Mouse (Mus musculus) liver, embryonic 11.5 days (tissue): ENCODE results near the gene Zbtb45. TPM values are rescaled to one million over a fixed set of nuclear protein-coding genes. Genes with fewer than 3 reads are reported as not detected.

ENCODE experiments used
- ATAC-seq: fragments of 200-750 bp; cut with Nextera tagmentation; replicated peaks from 2 replicates; pipeline ENCODE4 v1.8.0; 2017; ENCODE audit warnings: moderate number of reproducible peaks, mild to moderate bottlenecking, moderate TSS enrichment, moderate library complexity; ENCODE audit not compliant: low FRiP score
- DNase-seq: peaks from one replicate; pipeline ENCODE4 v3.0.0-alpha.2; 2017; ENCODE audit warnings: low spot score
- H3K27ac ChIP-seq: fragments of 300-500 bp; sonication (generic); 2 replicates; pipeline ENCODE4 v1.5.1; 2014; ENCODE audit warnings: mild to moderate bottlenecking, low read depth, low read length, control low read depth
- H3K27me3 ChIP-seq: fragments of 300-500 bp; sonication (generic); replicated peaks from 2 replicates; pipeline ENCODE4 v1.6.1; 2014; ENCODE audit warnings: low read length, mixed read lengths; ENCODE audit not compliant: control insufficient read depth, insufficient read depth
- H3K36me3 ChIP-seq: fragments of 300-500 bp; sonication (generic); 2 replicates; pipeline ENCODE4 v1.6.1; 2014; ENCODE audit warnings: mild to moderate bottlenecking, low read length, moderate library complexity, mixed read lengths; ENCODE audit not compliant: control insufficient read depth, insufficient read depth
- H3K4me1 ChIP-seq: fragments of 300-500 bp; sonication (generic); replicated peaks from 2 replicates; pipeline ENCODE4 v1.6.1; 2014; ENCODE audit warnings: low read length, mixed read lengths; ENCODE audit not compliant: control insufficient read depth, insufficient read depth
- H3K4me2 ChIP-seq: fragments of 300-500 bp; sonication (generic); 2 replicates; pipeline ENCODE4 v1.6.1; 2014; ENCODE audit warnings: mild to moderate bottlenecking, control low read depth, moderate library complexity
- H3K4me3 ChIP-seq: fragments of 300-500 bp; sonication (generic); 2 replicates; pipeline ENCODE4 v1.5.1; 2014; ENCODE audit warnings: low read depth, low read length, control low read depth
- H3K9ac ChIP-seq: fragments of 300-500 bp; sonication (generic); 2 replicates; pipeline ENCODE4 v1.6.1; 2014; ENCODE audit warnings: low read depth, low read length, control low read depth
- H3K9me3 ChIP-seq: fragments of 300-500 bp; sonication (generic); 2 replicates; pipeline ENCODE4 v1.6.1; 2016; ENCODE audit warnings: low read length, inconsistent platforms, mixed read lengths; ENCODE audit not compliant: control insufficient read depth
- whole genome bisulfite sequencing: fragments of 180-500 bp; shearing (Covaris S2); extraction: QIAGEN DNeasy Blood & Tissue Kit; methylation state at CpG from one replicate; pipeline ENCODE4 v1.1.7; 2014; 5-methylcytosine and 5-hydroxymethylcytosine counted together
- polyA plus RNA-seq: library from polyadenylated mRNA; unstranded; fragments of >200 nt; fragmentation: Nextera tagmentation; extraction: Ambion mirVana; gene quantifications from 2 replicates; pipeline ENCODE4 v1.2.1, GENCODE M21; 2014

The Zbtb45 gene
- polyA plus RNA-seq, 1 experiment from 2014 or later, result 27.9 TPM

DNA sequence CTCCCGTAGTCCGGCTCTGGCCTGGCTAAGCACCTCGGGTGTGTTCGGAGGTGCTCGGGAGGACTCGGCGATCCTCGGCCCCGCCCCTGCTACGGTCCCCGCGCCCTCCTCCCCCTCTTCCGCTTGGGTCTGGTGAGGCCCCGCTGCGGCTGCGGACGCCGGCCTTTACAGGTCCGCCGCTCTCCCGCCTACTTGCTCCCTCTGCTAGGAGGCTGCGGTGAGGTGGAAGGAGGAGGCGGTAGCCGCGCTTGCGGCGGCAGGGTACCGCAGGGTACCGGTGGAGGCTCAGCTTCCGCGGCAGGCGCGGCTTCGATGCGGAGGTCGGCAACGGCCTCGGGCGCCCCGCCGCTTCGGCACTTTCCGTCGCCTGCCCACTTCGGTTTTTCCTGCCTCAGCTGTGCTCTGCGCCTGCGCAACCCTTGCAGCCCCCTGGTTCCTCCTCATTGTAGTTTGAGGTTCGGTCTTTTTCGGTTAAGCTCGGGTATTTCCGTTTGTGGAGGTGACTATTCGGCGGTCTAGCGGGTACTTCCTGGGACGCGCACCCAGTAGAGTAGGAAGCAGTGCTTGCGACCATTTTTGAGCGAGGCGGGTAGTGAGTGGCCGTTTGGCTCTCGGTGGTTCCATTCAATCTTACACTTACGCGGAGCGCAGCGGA lies 28.2 kb upstream of the Zbtb45 start, which contains the start of gene Ube2m:
Ube2m (minus strand) TSS at position 375 of the 655 bp plus-strand sequence.
- H3K9ac ChIP-seq, result peak within 1 kb of the TSS; percentile 99
- DNase-seq (peak; percentile 98), ATAC-seq (peak; percentile 86)
- H3K27me3 ChIP-seq, result peaks cover 14% of the 10 kb centered on the region
- H3K36me3 ChIP-seq, result peaks cover 12% of the 10 kb centered on the region
- H3K4me2 ChIP-seq, result peak within 1 kb of the TSS; percentile 94
- H3K4me3 ChIP-seq, result peak within 1 kb of the TSS; percentile 85
- peaks cover 26% of the 10 kb centered on the region for H3K4me1 ChIP-seq
- peak within 1 kb of the TSS; percentile 98 for H3K27ac ChIP-seq
- under 1% methylated on average over 65 of the region's 65 CpGs for WGBS
- H3K9me3 ChIP-seq, result peaks cover under 1% of the 10 kb centered on the region; the same call in 1 of the 2 replicates

DNA sequence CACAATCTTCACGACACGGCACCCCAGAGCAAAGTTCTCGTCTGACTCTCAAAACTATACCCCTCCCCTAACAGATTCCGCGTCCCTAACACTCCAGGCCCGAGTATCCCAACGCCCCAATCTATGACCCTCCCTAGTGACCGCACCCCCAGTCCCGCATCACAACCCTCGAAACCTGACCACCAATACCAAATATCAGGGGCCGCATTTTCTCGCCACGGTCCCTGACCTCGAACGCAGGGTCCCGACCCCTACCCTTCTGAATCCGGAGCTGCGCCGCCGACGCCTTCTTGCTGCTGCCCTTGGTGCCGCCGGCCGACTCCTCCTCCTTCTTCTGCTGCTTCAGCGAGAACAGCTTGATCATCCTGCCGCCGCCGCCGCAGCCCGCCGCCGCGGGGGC lies 27.5 kb upstream of the Zbtb45 start:
- 0% methylated on average over 32 of the region's 33 CpGs for WGBS
- Histone ChIP-seq H3K9me3 (no peaks in the 10 kb centered on the region), H3K27me3 (peaks cover 7% of the 10 kb centered on the region), H3K27ac (peak overlapping the region; percentile 98), H3K9ac (peak overlapping the region; percentile 99), H3K4me3 (peak overlapping the region; percentile 85), H3K4me1 (peaks cover 26% of the 10 kb centered on the region), H3K4me2 (peak overlapping the region; percentile 81), H3K36me3 (peaks cover 13% of the 10 kb centered on the region)
- DNase-seq (no peak), ATAC-seq (no peak)

DNA sequence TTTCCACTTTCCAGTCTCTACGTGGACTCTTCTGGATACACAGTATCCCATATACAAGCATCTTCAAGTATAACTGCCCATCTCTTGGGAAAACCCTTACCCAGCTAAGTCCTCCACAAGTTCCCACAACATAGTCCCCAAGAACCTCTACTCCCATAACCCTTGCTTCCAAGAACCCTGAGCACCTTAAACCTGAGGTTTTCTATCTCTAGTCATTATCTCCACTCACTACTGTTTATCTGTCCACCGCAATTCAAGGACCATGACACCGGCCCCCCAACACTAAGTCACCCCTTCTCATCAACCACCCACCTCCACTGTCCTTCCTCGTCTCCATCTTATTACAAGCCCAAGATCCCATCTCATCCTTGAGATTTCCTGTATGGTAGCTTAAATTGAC lies 27.0 kb upstream of the Zbtb45 start:
- 0 out of 2 replicates have a peak, but pooled peaks cover 2% of the 10 kb centered on the region for H3K27me3 ChIP-seq
- peak overlapping the region; percentile 81 for H3K4me2 ChIP-seq
- H3K4me1 ChIP-seq, result peaks cover 26% of the 10 kb centered on the region
- no peak for ATAC-seq
- 28% methylated on average over 4 of the region's 4 CpGs for WGBS
- H3K9me3 ChIP-seq, result no peaks in the 10 kb centered on the region
- peak overlapping the region; percentile 85 for H3K4me3 ChIP-seq
- peak overlapping the region; percentile 98 for H3K27ac ChIP-seq
- H3K9ac ChIP-seq, result peak overlapping the region; percentile 99
- no peak for DNase-seq
- peaks cover 19% of the 10 kb centered on the region for H3K36me3 ChIP-seq

DNA sequence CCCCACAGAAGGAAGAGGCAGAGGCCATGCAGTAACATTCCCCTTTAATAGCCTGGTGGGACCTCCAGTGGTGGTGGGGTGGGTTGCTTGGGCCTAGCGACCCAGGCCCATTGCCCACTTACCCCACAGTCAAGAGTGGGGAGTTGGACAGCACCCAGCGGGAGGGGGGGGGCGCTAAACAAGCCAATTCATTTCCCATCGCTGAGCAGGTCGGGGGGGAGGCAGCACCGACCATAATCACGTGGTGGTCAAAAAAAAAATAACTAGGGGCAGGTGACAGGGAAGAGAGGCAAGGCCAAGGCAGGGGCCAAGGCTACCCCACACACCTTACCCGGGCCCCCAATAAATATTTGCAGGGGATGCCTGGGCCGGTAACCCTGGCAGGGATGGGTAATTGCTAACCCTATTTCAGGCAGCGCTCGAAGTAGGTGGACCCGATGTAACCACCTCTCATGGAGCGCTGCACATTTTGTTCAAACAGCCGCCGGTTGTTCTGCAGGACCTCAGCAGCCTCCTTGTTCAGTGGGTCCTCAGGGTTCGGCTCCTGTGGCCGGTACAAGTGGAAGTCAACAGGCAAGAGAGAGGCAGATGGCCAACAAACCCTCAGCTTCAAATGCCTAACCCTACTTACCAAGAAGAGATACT lies 25.5 kb upstream of the Zbtb45 start:
- H3K4me1 ChIP-seq, result peaks cover 26% of the 10 kb centered on the region
- H3K27me3 ChIP-seq, result no peaks in the 10 kb centered on the region
- H3K9me3 ChIP-seq, result no peaks in the 10 kb centered on the region
- no peak for DNase-seq
- H3K4me2 ChIP-seq, result peak overlapping the region; percentile 88
- WGBS, result 83% methylated on average over 17 of the region's 17 CpGs
- H3K36me3 ChIP-seq, result peaks cover 32% of the 10 kb centered on the region
- H3K27ac ChIP-seq, result peak overlapping the region; percentile 94
- peak overlapping the region; percentile 85 for H3K4me3 ChIP-seq
- H3K9ac ChIP-seq, result peak overlapping the region; percentile 99
- no peak for ATAC-seq

DNA sequence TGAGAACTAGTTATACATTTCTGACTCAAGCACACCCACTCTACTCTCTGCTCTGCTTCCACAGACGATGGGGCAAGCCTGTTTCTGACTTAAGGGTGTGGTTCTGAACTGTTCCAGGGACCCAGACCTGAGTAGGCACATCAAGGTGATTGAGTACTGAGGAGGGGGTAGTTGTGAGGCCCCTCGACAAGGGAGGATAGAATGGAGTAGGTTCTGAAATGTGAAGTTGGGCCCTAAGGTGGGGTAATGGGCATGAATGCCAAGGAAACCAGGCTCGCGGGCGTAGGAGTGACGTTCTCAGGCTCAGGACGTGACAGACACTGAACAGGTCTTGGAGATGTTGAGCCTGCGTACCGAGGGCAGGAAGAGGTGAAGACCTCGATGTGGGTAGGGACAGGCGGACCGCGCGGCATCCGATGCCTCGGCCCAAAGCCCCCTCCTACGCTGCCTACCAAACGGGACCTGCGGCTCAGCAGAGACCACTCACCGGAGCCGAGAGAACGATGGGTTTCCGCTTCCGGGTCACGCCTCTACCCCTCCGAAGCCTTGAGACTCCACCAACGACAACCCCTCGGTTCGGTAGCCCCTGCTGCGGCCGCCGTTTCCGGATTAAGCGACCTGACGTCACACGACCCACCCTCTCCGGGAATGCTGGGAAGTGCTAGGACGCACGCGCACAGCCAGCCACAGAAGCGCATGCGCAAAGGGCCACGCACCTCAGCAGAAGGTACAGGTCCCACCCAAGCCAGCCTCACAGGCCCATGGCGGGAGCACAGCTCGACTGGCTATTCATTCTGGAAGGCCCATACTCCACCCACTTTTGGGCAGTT lies 24.5 kb upstream of the Zbtb45 start, which contains the start of gene Chmp2a:
Chmp2a (minus strand) TSS at position 660 of the 830 bp plus-strand sequence.
- no peaks in the 10 kb centered on the region for H3K9me3 ChIP-seq
- no peaks in the 10 kb centered on the region for H3K27me3 ChIP-seq
- DNase-seq (peak; percentile 97), ATAC-seq (peak; percentile 80)
- peaks cover 25% of the 10 kb centered on the region for H3K4me1 ChIP-seq
- H3K36me3 ChIP-seq, result peaks cover 41% of the 10 kb centered on the region
- H3K9ac ChIP-seq, result peak within 1 kb of the TSS; percentile 99
- peak within 1 kb of the TSS; percentile 88 for H3K4me2 ChIP-seq
- peak within 1 kb of the TSS; percentile 85 for H3K4me3 ChIP-seq
- WGBS, result under 1% methylated on average over 45 of the region's 45 CpGs
- peak within 1 kb of the TSS; percentile 94 for H3K27ac ChIP-seq

DNA sequence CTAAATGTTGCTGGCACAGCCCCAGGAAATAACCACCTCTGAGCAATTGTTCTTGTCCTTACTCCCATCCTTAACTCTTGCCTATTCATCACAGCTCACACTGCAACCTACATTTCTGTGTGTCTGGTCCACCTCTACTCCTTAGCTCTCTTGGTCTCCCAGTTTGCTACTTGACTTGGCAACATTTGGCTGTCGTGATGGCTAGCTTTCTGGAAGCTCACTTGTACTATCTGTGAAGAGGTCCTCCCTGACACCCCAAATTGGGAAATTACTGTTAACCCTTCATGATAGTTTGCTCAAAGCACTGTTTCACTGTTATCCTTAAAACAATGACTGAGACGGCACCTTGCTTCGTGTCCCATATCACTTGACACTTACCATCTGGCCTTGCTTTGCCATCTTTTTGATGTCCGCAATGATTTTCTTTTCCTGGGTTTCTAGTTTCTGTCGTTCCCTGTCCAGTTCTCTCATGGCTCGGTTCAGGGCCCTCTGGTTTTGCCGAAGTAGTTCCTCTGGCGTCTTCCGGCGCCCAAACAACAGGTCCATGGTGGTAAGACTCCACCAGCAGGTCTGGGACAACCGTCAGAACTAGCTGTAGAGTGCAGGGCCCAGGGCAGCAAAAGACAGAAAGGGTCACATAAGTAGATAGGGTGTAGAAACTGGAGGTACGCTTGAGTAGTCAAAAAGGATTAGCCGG lies 23.8 kb upstream of the Zbtb45 start:
- no peak for ATAC-seq
- peaks cover 49% of the 10 kb centered on the region for H3K36me3 ChIP-seq
- H3K4me1 ChIP-seq, result peaks cover 17% of the 10 kb centered on the region
- no peak for DNase-seq
- 44% methylated on average over 13 of the region's 13 CpGs for whole genome bisulfite sequencing
- peak overlapping the region; percentile 75 for H3K4me3 ChIP-seq
- H3K4me2 ChIP-seq, result peak overlapping the region; percentile 88
- H3K27ac ChIP-seq, result peak overlapping the region; percentile 94
- H3K9me3 ChIP-seq, result no peaks in the 10 kb centered on the region
- H3K9ac ChIP-seq, result peak overlapping the region; percentile 90
- H3K27me3 ChIP-seq, result no peaks in the 10 kb centered on the region

DNA sequence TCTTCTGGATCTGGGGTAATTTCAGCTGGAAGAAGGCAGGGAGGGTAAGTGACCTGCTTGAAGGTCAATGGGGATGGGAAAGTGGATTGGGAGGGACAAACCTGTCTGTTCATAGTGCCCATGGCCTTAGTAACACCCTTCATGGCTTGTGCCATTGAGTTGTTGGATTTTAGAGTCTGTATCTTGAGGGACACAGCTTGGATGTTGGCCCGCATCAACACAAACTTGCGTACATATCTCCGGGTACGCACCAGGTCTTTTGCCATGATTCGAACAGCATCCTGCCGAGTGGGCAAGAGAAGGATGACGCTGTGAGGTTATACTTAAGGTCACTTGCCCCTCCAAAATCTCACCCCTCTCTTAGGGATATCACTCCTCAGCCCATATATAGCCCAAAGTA lies 22.7 kb upstream of the Zbtb45 start:
- no peak for DNase-seq
- peaks cover 17% of the 10 kb centered on the region for H3K4me1 ChIP-seq
- H3K9ac ChIP-seq, result no peak overlapping the region
- no peak overlapping the region for H3K4me2 ChIP-seq
- no peaks in the 10 kb centered on the region for H3K9me3 ChIP-seq
- H3K27ac ChIP-seq, result no peak overlapping the region
- no peak overlapping the region for H3K4me3 ChIP-seq
- H3K36me3 ChIP-seq, result peaks cover 60% of the 10 kb centered on the region
- ATAC-seq, result no peak
- 92% methylated on average over 7 of the region's 7 CpGs for WGBS
- H3K27me3 ChIP-seq, result no peaks in the 10 kb centered on the region

DNA sequence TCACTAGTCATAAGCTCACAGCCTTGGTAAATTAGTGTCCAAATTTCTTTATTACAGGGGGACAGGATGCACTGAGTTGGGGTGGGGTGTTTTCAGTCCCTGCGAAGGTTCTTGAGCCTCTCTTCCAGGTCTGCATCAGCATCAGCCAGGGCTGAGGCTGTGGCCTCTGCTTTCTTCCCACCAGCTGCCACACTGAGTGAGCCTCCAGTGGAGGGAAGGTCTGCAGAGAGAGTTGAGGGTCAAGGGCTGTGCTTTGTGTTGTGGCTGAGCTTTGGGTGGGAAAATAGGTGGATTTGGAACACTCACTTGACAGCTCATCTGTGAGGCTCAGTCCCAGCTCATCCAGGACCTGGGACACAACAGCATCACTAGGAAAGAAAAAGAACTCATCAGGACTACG lies 22.1 kb upstream of the Zbtb45 start:
- H3K4me2 ChIP-seq, result no peak overlapping the region
- peaks cover 20% of the 10 kb centered on the region for H3K4me1 ChIP-seq
- H3K27me3 ChIP-seq, result no peaks in the 10 kb centered on the region
- 79% methylated on average over 2 of the region's 2 CpGs for WGBS
- ATAC-seq, result no peak
- no peak overlapping the region for H3K9ac ChIP-seq
- peaks cover 65% of the 10 kb centered on the region for H3K36me3 ChIP-seq
- DNase-seq, result no peak
- H3K9me3 ChIP-seq, result no peaks in the 10 kb centered on the region
- H3K4me3 ChIP-seq, result no peak overlapping the region
- H3K27ac ChIP-seq, result no peak overlapping the region
